11 mouse cellular contexts compared by ENCODE assay signal in the genomic region with DNA sequence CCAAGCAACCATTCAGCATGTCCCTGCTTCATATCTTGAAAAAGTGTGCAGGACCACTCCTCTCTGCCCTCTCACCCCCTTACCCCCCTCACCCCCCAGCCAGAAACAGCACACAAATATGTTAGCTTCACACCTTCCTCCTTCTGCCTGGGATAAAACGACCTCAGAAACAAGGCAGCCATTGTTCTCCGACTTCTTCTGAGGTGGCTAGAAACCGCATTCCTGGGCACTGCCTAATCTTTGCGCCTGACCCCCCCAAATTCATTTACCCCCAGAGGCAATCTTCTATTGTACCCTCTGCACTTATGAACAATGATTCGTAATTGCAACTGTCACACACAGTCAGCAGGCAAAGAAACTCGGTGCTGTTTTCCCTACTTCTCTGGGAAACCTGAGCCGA.
DNase-seq lines count a peak whose midpoint lies in the region; ATAC-seq and TF ChIP-seq lines count a peak whose summit lies in the region.
"Had no signal": no experiment of that assay in that cellular context is flagged by ENCODE, and none has a peak within 500 bp of the region (broad histone marks: within the 10 kb centered on the region; RNA-seq: fewer than 3 reads in every experiment).

No protein-coding gene starts in this region.

- H3K4me3 ChIP-seq in kidney, postnatal 0 days (replicated peaks; ENCODE audit: low read depth, low read length) = no peak overlapping the region
- no peak overlapping the region for H3K4me3 ChIP-seq in forebrain, embryonic 15.5 days
- no peak overlapping the region for H3K4me3 ChIP-seq in midbrain, embryonic 14.5 days (replicated peaks; ENCODE audit: low read depth, low read length)
- H3K4me3 ChIP-seq: liver, embryonic 13.5 days had no signal

- no peak overlapping the region for H3K27ac ChIP-seq in kidney, postnatal 0 days
- H3K27ac ChIP-seq in forebrain, embryonic 15.5 days (replicated peaks) = no peak overlapping the region
- H3K27ac ChIP-seq in midbrain, embryonic 14.5 days (replicated peaks; ENCODE audit: low read depth, low read length) = no peak overlapping the region
- H3K27ac ChIP-seq: liver, embryonic 13.5 days had no signal

- no peak overlapping the region for H3K9ac ChIP-seq in kidney, postnatal 0 days (ENCODE audit: low read depth, low read length)
- 0 out of 2 replicates have a peak overlapping the region, but pooled peaks have one; percentile 0 for H3K9ac ChIP-seq in forebrain, embryonic 15.5 days (replicated peaks)
- no peak overlapping the region for H3K9ac ChIP-seq in midbrain, embryonic 14.5 days (replicated peaks; ENCODE audit: low read length)
- H3K9ac ChIP-seq: liver, embryonic 13.5 days had no signal

- no peak for TF ChIP-seq CTCF in kidney, postnatal 0 days (IDR thresholded peaks at IDR 0.05; ENCODE audit: low read depth)

- DNase-seq in kidney, postnatal 0 days (ENCODE audit: low spot score) = no peak
- DNase-seq in kidney, adult 11 months = no peak
- peak; percentile 54 for DNase-seq in embryo, embryonic 10.5 days (ENCODE audit: low spot score)
- DNase-seq in midbrain, embryonic 14.5 days = peak; percentile 39
- DNase-seq in spleen, postnatal 36 days (ENCODE audit: low spot score in 2 of 2) = no peak
- no peak for DNase-seq in layer of hippocampus, postnatal 10 days (ENCODE audit: low spot score in 2 of 2)
- DNase-seq: cerebellum, adult 8-10 months; heart, postnatal 4 days; liver, embryonic 13.5 days had no signal

- H3K9me3 ChIP-seq in kidney, postnatal 0 days (replicated peaks; ENCODE audit: low read length) = no peaks in the 10 kb centered on the region
- no peaks in the 10 kb centered on the region for H3K9me3 ChIP-seq in forebrain, embryonic 15.5 days
- H3K9me3 ChIP-seq in midbrain, embryonic 14.5 days (ENCODE audit: control insufficient read depth, low read length) = no peaks in the 10 kb centered on the region
- H3K9me3 ChIP-seq: liver, embryonic 13.5 days had no signal

- 0 out of 2 replicates have a peak overlapping the region, but pooled peaks have one; percentile 23 for H3K4me2 ChIP-seq in kidney, postnatal 0 days (ENCODE audit: low read length)
- H3K4me2 ChIP-seq in forebrain, embryonic 15.5 days (replicated peaks) = no peak overlapping the region
- no peak overlapping the region for H3K4me2 ChIP-seq in midbrain, embryonic 14.5 days (ENCODE audit: low read length)
- H3K4me2 ChIP-seq: liver, embryonic 13.5 days had no signal

- no peaks in the 10 kb centered on the region for H3K27me3 ChIP-seq in kidney, postnatal 0 days (ENCODE audit: insufficient read depth, low read length)
- H3K27me3 ChIP-seq in forebrain, embryonic 15.5 days = no peaks in the 10 kb centered on the region
- no peaks in the 10 kb centered on the region; the same call in 1 of the 2 replicates for H3K27me3 ChIP-seq in midbrain, embryonic 14.5 days (ENCODE audit: control insufficient read depth, insufficient read depth, low read length)
- H3K27me3 ChIP-seq: CH12.LX; liver, embryonic 13.5 days had no signal

- no peaks in the 10 kb centered on the region for H3K4me1 ChIP-seq in kidney, postnatal 0 days (replicated peaks; ENCODE audit: insufficient read depth, low read length)
- H3K4me1 ChIP-seq in forebrain, embryonic 15.5 days = peaks cover 43% of the 10 kb centered on the region
- peaks cover 29% of the 10 kb centered on the region for H3K4me1 ChIP-seq in midbrain, embryonic 14.5 days (ENCODE audit: control insufficient read depth, insufficient read depth, low read length)
- H3K4me1 ChIP-seq: liver, embryonic 13.5 days had no signal

- no peaks in the 10 kb centered on the region for H3K36me3 ChIP-seq in kidney, postnatal 0 days (ENCODE audit: insufficient read depth, low read length)
- H3K36me3 ChIP-seq in forebrain, embryonic 15.5 days = no peaks in the 10 kb centered on the region
- H3K36me3 ChIP-seq in midbrain, embryonic 14.5 days (ENCODE audit: control insufficient read depth, insufficient read depth, low read length) = no peaks in the 10 kb centered on the region
- H3K36me3 ChIP-seq: liver, embryonic 13.5 days had no signal

- no peak for ATAC-seq in kidney, postnatal 0 days (replicated peaks; ENCODE audit: low FRiP score, low read depth)
- no peak for ATAC-seq in forebrain, embryonic 15.5 days (replicated peaks)
- no peak for ATAC-seq in midbrain, embryonic 14.5 days (ENCODE audit: low FRiP score, low TSS enrichment)

- 40% methylated on average over 7 of the region's 7 CpGs for WGBS in kidney, postnatal 0 days
- 10% methylated on average over 7 of the region's 7 CpGs for WGBS in forebrain, embryonic 15.5 days
- WGBS in midbrain, embryonic 14.5 days = 19% methylated on average over 7 of the region's 7 CpGs

Comparison
In these comparisons a context has a peak if more than half of its experiments do, and no peak if none do; other contexts are left out.
1. DNase-seq: peak in embryo, embryonic 10.5 days (single experiment) and midbrain, embryonic 14.5 days (single experiment); none in kidney, postnatal 0 days (single experiment), kidney, adult 11 months (single experiment), spleen, postnatal 36 days (0 of 2) and layer of hippocampus, postnatal 10 days (0 of 2).